Mouse (Mus musculus) embryo, embryonic 10.5 days (tissue): Measurements from ENCODE around the gene Tmem255a.

ENCODE experiments used
- DNase-seq: peaks from one replicate; pipeline ENCODE4 v3.0.0-alpha.2; 2015; ENCODE audit warnings: low spot score

Gene Tmem255a

DNA sequence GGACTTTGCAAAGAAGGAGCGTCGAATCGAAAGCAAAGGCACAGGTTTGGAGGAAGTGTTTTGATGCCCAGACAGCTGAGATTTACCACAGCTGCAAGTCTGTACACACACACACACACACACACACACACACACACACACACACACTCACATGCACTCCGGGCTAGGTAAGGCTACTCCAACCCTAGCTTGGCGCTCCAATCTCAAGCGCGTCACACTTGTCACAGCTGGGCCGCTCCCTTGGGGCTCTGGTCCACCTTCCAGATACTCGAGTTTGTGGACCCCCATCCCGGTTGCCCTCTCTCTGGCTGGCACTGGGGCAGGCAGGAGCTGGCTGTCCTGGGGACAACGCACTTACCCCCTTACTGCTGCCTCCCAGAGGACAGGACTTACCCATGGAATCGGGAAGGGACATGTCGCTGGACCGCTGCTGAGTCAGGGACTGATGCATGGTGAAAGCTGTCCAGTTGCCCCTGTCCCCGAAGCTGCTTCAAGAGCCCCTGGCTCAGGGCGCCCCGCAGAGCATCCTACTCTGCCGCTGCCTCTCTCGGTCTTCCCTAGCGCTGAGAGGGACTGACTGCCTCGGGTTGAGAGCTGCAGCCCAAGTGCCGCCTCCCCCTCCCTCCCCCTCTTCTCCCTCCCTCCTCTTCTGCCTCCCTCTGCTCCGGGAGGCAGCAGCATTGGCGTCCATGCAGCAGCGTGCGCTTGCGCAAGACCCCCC, at the start of gene Tmem255a:
Tmem255a (minus strand) TSS at position 589 of the 721 bp plus-strand sequence.
- peak; percentile 54 for DNase-seq

DNA sequence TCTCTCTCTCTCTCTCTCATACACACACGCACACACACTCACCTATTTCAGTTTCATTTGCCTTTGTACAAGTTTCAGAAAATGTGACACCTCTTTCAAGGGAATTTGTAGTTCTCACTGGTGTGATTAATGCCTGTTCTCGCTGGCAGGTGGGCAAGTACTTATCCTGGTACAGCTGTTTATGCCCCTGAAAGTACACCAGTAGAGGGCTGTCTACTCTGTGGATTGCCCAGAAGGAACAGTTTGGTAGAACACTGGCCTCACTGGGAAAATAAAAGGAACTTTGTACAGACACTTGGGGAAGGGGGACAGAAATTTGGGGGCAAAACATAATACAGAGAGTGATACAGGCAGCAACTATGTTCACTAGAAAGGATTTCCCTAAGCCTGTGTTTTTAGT, 7.4 kb upstream of the Tmem255a start:
- DNase-seq, result no peak

DNA sequence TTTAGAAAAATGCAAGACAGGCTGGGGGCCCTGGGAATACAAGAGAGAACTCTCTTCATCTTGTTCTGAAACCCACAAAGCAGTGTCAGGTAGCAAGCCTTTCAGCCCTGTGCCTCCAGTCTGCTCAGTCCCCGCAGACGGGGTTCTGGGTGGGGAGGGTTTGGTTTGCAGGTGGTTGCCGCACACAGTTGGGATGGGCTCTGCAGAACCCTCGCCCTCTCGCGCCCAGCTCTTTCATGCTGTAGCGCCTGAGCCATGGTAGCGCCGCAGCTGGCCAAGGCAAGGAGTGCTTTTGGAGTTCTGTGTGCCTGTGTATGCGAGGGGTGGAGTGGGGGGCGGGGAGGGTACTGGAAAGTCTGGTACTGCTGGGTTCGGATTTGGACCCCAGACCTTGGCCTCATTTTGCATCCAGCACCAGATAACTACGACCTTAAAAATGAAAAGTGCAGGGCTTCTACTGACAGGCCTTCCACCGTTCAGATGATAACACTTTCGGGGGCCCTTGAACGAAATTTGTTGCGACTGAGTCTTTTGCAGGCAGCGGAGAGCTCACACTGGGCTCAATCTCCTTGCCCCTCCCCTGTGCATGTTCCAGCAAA, 1.8 kb downstream of the Tmem255a start:
- peak; percentile 50 for DNase-seq

DNA sequence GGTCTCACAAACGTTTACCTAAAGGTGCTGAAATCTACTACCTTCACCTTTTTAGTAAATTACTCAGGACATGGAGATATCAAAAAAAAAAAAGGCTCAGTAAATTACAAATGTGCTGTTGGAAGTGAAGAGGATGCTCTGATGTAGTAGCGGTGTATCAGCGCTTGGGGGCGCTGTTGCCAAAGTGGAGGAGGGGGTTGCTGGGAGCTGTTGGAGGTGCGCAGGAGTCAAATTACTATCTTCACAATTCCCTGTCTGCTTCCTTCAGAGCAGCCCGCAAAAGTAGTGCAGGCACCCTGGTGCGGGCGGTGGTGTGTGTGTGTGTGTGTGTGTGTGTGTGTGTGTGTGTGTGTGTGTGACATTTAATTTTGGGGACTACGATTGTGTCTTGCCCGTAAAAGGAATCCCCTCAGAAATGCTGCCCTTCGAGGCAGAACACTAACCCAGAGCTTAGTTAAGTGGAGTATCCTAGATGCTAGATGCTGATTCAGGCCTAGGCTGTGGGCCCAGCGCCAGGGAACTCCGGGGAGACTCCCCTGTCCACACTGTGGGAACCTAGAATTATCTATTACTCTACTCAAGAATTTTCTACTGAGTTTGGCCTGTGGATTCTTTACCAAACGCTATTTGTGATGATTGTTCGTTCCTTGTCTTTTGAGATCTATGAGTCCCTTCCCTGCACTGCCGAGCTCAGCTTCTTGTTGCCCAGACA, 2.4 kb downstream of the Tmem255a start:
- peak; percentile 75 for DNase-seq

DNA sequence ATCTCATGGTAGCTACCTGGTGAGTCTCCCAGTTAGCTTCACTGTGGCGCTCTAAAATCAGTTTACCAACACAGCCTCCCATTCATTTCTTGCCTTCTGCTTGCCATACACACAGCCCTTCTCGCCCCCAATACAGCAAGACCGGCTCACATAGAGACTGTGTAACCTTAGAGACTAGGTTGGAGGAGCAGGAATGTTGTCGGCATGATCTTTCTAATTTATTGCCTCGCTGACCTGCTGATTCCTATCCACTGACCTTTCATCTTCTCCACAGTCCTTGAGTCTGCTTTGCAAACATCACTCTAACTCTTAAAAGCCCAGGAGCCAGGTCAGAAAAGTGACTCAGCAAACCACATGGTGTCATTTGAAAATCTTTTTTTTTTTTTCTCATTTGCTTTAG, 4.6 kb downstream of the Tmem255a start:
- DNase-seq, result peak; percentile 44

DNA sequence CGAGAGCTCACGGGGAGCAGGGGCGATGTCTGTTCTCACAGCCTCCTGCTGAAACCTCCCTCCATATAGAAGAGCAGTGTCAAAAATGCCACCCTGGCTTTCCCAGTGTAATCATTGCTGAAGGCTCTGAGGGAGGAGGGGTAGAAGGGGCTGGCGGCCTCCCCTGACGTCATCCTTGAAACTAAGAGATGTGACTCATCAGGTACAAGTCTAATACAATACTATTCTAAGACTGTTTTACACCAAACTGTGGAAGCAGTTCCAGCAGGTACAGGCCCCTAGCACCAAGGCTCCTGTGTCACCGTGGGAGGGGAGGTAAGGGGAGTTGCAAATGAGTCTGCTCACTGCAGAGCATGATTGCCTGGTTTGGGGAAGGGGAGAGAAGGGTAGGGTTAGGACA, 5.1 kb downstream of the Tmem255a start:
- DNase-seq, result peak; percentile 13

DNA sequence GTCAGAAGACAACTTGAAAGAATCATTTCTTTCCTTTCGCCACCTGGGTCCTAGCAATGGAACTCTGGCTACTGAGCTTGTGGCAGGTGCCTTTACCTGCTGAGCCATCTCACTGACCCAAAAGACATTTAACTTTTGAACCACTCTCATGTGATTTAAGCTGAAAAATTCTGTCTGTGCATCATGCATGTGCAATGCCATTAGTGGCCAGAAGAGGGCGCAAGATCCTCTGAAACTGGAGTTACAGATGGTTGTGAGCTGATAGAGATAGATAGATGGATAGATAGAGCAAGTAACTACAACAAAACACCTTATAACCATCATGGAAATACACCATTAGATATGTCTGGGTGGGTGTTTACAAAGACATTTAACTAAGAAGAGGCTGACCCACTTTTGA, 14.5 kb downstream of the Tmem255a start:
- peak; percentile 61 for DNase-seq

DNA sequence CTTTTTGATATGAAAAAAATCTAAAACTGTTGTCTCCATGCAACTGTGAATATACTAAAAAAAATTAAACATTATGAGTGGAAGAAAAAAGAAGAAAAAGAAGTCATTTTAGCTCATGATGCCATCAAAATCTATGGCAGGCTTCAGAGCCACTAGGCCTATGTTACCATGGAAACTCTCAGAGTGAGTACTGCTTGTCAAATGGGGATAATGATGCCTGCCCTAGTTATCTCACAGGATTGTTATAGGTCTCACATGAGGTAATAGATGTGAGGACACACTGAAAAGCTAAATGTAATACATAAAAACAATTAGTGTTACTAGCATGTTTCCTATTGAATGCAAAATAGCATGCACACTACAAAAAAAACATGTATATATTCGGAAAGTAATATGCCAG, 22.4 kb downstream of the Tmem255a start:
- no peak for DNase-seq

DNA sequence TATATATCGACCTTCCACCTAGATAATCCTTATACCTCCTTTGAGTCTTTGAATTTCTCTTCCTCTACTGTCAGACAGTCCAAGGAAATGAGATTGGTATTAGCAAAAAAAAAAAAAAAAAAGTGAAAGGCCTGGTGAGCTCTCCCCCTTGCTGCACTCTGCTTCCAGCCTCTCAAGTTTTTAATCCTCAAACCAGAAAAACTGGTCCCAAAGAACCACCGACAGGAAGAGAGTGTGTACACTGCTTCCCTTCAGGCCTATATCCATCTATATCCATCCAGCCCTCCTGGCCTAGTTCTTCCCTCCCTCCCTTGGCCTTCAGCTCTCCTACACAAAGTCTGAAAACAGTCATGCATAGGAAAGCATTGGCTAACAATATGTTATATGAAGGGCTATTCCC, 29.5 kb downstream of the Tmem255a start:
- no peak for DNase-seq

DNA sequence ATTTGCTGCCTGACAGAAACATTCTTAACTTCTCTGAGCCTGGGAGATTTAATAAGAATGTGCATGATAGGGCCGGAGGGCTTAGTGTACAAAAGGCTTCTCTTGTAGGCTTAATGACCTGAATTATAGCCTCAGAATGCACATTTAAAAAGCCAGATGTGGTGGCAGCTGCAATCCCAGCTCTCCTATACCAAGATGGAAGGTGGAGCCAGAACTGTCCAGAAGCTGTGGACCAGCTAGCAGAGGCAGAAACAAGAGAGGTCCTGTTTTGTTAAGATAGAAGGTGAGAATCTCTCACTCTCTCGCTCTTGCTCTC, 34.6 kb downstream of the Tmem255a start:
- DNase-seq, result peak; percentile 3

DNA sequence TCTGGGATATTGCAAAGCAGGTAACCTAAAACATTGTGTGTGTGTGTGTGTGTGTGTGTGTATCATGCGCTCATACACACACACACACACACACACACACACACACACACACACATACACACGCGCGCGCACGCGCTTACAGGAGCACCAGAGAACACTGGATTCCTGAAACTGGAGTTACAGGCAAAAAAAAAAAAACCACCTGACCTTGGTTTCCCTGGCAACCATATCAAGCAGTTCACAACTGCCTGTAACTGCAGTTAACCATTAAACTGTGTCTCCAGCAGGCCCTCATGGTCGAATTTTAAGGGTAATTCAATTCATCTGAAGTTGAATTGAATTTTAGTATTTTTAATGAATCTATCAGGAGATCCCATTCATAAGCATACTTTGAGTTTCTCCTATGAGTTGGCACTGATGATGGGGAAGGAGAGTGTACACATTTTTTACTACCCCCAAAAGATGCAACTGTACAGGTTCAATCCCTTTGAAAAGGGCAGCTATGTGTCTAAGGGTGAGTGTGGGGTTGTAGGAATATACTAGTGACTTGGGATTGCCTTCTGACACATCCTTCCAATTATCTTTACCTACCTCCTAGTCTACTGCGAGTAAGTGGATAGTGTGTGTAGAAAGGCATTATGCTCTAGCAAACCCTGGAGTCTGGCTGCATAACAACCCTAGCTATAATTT, 35.1 kb downstream of the Tmem255a start:
- no peak for DNase-seq

DNA sequence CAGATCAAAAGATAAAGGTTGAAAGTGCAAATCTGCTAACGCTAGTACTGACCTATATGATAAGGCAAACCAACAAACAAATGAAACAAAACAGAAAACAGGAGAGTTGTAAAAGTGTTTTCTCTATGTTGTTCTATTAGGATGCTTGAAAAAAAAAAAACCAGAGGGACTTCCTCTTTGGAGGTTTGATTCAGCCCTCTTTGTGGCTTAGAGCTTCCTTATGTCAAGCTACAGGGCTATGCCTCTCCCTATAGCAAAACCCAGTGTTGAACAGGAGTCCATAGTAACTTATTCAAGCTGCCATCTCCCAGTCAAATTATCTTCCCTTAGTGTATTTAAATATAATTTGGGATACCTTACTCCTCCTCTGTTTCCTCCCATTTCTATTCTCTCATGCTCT, 44.8 kb downstream of the Tmem255a start:
- no peak for DNase-seq

DNA sequence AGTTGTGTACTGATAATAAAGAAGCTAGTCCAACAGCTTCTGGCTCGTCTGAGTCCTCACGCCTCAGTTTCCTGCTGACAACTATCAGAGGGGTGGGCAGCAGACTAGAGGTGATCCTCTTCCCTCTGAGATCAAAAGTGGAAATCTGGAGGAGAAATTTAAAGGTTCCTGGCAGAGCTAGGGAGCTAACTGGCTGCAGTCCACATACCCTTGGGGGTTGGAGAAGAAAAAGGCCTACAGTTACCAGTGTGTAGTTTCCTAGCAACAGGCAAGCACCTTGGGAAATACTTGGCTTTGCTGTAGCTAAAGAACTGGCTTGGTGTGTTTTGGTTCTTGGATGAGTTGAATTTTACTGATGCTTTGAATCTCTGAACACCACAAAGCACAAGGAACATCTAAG, 50.4 kb downstream of the Tmem255a start:
- no peak for DNase-seq

DNA sequence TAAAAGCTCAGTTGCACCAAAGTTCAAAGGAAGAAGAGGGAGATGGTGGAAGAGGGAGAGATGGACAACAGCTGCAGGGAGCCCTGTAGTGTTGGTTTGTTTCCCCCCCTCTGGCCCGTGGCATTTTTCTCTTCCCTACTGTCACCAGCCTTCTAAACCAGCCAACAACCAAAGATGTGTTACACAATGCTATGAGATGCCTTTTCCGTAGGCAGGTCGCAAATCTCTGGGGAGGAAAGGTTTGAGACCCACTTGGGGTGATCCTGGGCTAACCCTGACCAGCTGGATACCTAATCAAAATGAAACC, 61.8 kb downstream of the Tmem255a start:
- DNase-seq, result no peak

DNA sequence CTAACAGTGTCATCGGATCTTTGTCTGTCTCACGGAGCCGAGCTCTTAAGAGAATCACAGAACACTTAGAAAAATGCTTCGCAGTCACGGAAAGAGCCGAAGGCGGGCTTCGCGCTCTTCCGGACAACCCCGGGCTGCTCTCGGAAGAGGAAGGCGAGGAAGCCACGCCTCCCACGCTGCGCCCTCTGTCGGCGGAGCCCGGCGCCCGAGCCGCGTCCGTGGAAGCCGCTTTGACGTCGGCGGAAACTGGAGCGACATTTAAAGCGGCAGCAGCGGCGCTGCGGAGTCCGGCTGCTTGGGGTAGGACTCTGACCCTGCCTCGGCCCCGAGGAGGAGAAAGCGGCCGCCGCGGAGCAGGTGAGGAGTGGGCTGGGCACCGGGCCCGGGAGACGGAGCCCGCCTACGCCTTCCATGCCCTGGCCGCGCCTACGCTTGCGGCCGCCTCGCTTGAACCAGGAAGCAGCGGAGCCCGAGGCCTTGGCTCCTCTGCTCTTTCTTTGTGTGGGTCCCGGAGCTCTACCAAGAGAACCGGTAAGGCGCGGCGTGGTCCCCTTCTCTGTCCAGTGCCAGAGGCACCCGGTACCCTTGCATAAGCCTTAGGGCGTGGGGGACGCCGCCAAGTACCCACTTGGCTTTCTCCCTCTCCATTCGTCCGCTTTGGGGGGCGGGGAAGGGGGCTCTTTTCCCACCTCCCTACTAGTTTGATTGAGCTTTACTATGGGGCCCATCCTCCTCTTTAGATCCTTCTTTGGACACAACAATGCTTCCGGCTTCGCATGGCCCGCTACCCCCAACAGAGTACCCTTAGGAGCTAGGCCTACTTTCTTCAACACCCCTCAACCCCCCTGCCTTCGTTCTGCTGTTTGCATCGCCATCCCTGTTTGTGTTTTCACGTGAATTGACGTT, 62.4 kb downstream of the Tmem255a start, which contains the start of gene Zbtb33:
Zbtb33 (plus strand) TSS at position 242 of the 906 bp plus-strand sequence.
- DNase-seq, result peak; percentile 86

DNA sequence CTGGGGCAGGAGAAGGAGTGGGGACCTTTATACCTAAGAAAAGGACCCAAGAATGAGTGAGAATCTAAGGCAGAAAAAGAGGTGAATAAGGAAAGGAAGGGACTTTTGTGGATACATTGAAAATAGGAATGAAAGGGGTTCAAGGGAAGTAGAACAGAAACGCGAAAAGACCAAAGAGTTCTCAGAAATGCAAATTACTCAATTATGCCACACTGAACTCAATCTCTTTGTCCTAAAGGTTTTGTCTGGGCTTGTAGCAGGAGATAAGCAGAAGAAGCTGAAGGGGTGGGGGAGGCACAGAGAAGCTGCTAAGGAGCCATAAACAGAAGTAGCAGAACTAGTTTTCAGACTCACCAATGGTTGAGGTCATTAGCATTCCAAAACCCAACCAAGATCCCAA, 66.7 kb downstream of the Tmem255a start:
- DNase-seq, result no peak

DNA sequence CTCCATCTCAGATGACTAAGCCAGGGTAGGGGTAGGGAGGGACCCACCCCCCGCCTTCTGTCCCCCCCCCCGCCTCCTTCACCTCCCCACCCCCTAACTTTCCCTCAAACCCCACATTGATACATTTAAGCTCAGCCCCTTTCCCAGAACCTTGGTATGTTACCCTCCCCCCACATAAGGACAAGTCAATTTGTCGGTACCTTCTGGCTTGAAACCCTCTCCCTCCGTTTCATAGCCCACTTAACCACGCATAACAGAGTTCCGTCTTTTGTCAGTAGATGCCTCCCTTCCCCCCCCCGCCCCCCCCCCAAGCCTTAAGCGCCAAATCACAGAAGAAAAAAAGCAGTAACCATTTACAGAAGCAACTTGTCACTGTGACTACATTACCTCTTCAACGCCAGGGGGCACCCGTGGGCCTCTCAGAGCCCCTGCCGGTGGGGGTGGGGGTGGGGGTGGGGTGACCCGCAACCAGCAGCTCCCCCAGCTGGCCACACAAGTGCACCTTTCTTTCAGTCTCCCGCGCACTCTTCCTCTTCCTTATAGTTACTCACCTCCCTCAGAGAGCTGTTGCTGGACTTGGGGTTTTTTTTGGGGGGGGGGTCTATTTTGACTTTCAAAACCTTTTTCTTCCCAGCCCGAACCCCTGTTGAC, 70.5 kb downstream of the Tmem255a start:
- peak; percentile 72 for DNase-seq

DNA sequence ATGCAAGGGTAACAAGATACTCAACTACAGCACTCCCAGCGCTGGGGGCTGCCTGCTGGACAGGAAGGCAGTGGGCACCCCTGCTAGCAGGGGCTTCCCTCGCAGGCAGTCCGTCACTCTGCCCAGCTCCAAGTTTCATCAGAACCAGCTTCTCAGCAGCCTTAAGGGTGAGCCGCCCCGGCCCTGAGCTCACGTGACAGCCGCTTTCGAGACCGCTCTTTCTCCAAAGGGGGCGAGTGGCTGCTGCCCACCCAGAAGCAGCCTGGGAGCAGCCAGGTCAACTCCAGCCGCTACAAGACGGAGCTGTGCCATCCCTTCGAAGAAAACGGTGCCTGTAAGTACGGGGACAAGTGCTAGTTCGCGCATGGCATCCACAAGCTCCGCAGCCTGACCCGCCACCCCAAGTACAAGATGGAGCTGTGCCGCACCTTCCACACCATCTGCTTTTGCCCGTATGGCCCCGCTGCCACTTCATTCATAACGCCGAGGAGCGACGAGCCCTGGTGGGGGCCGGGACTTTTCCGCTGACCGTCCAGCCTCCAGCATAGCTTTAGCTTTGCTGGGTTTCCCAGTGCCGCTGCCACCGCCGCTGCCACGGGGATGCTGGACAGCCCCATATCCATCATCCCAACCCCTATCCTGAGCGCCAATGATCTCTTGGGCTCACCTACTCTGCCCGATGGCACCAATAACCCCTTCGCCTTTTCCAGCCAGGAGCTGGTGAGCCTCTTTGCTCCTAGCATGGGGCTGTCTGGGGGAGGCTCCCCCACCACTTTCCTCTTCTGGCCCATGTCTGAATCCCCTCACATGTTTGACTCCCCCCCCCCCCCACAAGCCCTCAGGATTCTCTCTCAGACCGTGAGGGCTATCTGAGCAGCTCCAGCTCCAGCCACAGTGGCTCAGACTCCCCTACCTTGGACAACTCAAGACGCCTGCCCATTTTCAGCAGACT, 71.3 kb downstream of the Tmem255a start:
- peak; percentile 23 for DNase-seq

DNA sequence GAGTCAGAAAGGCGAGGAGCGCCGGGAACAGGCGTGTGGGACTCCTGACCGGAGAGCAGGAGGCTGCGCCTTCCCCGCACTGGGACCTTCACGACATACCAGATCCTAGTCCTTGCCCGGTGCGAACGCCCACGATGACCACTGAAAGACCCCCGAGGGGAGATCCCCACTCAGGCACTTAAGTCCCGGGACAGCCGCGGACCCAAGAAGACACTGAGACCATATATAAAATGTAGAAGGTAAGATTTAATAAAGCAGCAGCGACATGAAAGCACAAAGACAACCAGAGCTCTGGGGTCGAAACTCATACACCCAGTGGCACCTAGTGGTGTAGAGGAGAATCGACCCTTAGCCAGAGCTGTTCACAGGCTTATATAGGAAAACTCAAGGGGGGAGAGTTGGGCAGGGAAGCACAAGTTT, 72.3 kb downstream of the Tmem255a start:
- peak; percentile 68 for DNase-seq

DNA sequence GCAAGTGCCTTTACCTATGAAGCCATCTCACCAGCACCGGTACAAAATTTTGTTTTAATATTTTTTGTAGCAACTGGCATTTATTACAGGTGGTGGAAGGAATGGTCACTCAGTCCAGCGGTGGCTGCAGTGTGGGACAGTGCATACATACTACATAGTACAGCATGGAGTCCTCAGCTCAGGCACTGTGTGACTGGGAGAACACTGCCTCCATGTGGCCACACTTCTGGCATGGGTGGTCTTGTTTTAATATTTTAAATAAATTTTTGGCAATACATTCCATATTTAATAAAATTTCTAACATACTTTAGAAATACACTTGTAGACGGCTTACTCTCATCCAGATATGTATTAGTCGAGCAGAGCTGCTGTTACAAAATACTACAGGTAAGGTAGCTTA, 85.6 kb downstream of the Tmem255a start:
- no peak for DNase-seq
